18 mouse cellular contexts compared by ENCODE assay signal in genomic region chr1:59457873-59458272, GRCm38 (mm10). TPM values are rescaled to one million over a fixed set of nuclear protein-coding genes. Genes with fewer than 3 reads are reported as not detected.
DNase-seq lines count a peak whose midpoint lies in the region; ATAC-seq and TF ChIP-seq lines count a peak whose summit lies in the region.
"Had no signal": no experiment of that assay in that cellular context is flagged by ENCODE, and none has a peak within 500 bp of the region (broad histone marks: within the 10 kb centered on the region; RNA-seq: fewer than 3 reads in every experiment).

No protein-coding gene starts in this region.

- H3K4me2 ChIP-seq in heart, embryonic 12.5 days, result no peak overlapping the region
- H3K4me2 ChIP-seq in midbrain, embryonic 15.5 days, result no peak overlapping the region
- no peak overlapping the region for H3K4me2 ChIP-seq in intestine, embryonic 16.5 days (ENCODE audit: low read depth, low read length)
- H3K4me2 ChIP-seq: liver, embryonic 11.5 days; midbrain, embryonic 12.5 days had no signal

- ATAC-seq in heart, embryonic 12.5 days (ENCODE audit: insufficient number of reproducible peaks, low FRiP score), result no peak
- ATAC-seq in midbrain, embryonic 15.5 days (replicated peaks), result no peak
- no peak for ATAC-seq in intestine, embryonic 16.5 days
- ATAC-seq: forebrain, embryonic 14.5 days; hindbrain, postnatal 0 days had no signal

- TF ChIP-seq CTCF in C2C12 (IDR thresholded peaks at IDR 0.05; ENCODE audit: control insufficient read depth, insufficient read depth, insufficient read length), result no peak
- no peak for TF ChIP-seq CTCF in bone marrow macrophage, adult 2 months (IDR thresholded peaks at IDR 0.05; ENCODE audit: low read depth, low read length)

- peaks cover 17% of the 10 kb centered on the region; the same call in 1 of the 2 replicates for H3K4me1 ChIP-seq in heart, embryonic 12.5 days (replicated peaks)
- peaks cover 26% of the 10 kb centered on the region for H3K4me1 ChIP-seq in bone marrow macrophage, adult 2 months (ENCODE audit: control insufficient read depth, insufficient read depth, low read length)
- H3K4me1 ChIP-seq in midbrain, embryonic 15.5 days, result peaks cover 5% of the 10 kb centered on the region
- H3K4me1 ChIP-seq in intestine, embryonic 16.5 days (ENCODE audit: control insufficient read depth, insufficient read depth, low read length), result peaks cover 16% of the 10 kb centered on the region

- WGBS in heart, embryonic 12.5 days, result 80% methylated on average over 4 of the region's 4 CpGs
- whole genome bisulfite sequencing in midbrain, embryonic 15.5 days, result 86% methylated on average over 4 of the region's 4 CpGs
- 67% methylated on average over 4 of the region's 4 CpGs for WGBS in intestine, embryonic 16.5 days

- peak; percentile 45 for DNase-seq in heart, adult 8-10 months (ENCODE audit: low spot score)
- DNase-seq in lung, postnatal 10 days, result peak; percentile 33
- DNase-seq in right cerebral cortex, postnatal 4 days, result no peak
- DNase-seq: cerebellum, postnatal 25 days; kidney, adult 2 months; retina, postnatal 1 day had no signal

- peaks cover 30% of the 10 kb centered on the region for H3K27me3 ChIP-seq in heart, embryonic 12.5 days (replicated peaks)
- H3K27me3 ChIP-seq in C2C12 (ENCODE audit: control insufficient read depth, insufficient read depth, insufficient read length), result no peaks in the 10 kb centered on the region
- H3K27me3 ChIP-seq in midbrain, embryonic 15.5 days (replicated peaks), result no peaks in the 10 kb centered on the region
- H3K27me3 ChIP-seq in intestine, embryonic 16.5 days (replicated peaks; ENCODE audit: control insufficient read depth, insufficient read depth, low read length), result no peaks in the 10 kb centered on the region

- H3K9me3 ChIP-seq in heart, embryonic 12.5 days (replicated peaks), result no peaks in the 10 kb centered on the region
- no peaks in the 10 kb centered on the region for H3K9me3 ChIP-seq in midbrain, embryonic 15.5 days
- H3K9me3 ChIP-seq in intestine, embryonic 16.5 days (ENCODE audit: control insufficient read depth, low read length), result no peaks in the 10 kb centered on the region
- H3K9me3 ChIP-seq: midbrain, embryonic 12.5 days had no signal

- H3K36me3 ChIP-seq in heart, embryonic 12.5 days, result no peaks in the 10 kb centered on the region
- H3K36me3 ChIP-seq in C2C12 (ENCODE audit: control insufficient read depth, insufficient read depth), result no peaks in the 10 kb centered on the region
- no peaks in the 10 kb centered on the region for H3K36me3 ChIP-seq in midbrain, embryonic 15.5 days (replicated peaks)
- H3K36me3 ChIP-seq in intestine, embryonic 16.5 days (ENCODE audit: control insufficient read depth, insufficient read depth, low read length), result no peaks in the 10 kb centered on the region
- H3K36me3 ChIP-seq: midbrain, embryonic 12.5 days had no signal

- H3K79me3 ChIP-seq in C2C12 (ENCODE audit: low read depth), result no peaks in the 10 kb centered on the region

- no peaks in the 10 kb centered on the region for H3K79me2 ChIP-seq in C2C12 (ENCODE audit: control insufficient read depth, insufficient read depth)

- no peak for TF ChIP-seq POLR2A in bone marrow macrophage, adult 2 months (IDR thresholded peaks at IDR 0.05; ENCODE audit: borderline replicate concordance, low read depth, low read length)

- no peak overlapping the region for H3K27ac ChIP-seq in heart, embryonic 12.5 days (ENCODE audit: poor library complexity, severe bottlenecking)
- H3K27ac ChIP-seq in bone marrow macrophage, adult 2 months (ENCODE audit: insufficient read depth, low read depth, low read length), result peak overlapping the region; percentile 2; the same call in 1 of the 2 replicates
- H3K27ac ChIP-seq in midbrain, embryonic 15.5 days, result no peak overlapping the region
- H3K27ac ChIP-seq in intestine, embryonic 16.5 days (ENCODE audit: low read length), result no peak overlapping the region
- H3K27ac ChIP-seq: hindbrain, postnatal 0 days; midbrain, embryonic 12.5 days had no signal

- no peak overlapping the region for H3K4me3 ChIP-seq in heart, embryonic 12.5 days
- H3K4me3 ChIP-seq in C2C12 (ENCODE audit: insufficient read depth, poor library complexity, severe bottlenecking), result no peak overlapping the region
- H3K4me3 ChIP-seq in bone marrow macrophage, adult 2 months (ENCODE audit: insufficient read depth, low read length), result no peak overlapping the region
- no peak overlapping the region for H3K4me3 ChIP-seq in midbrain, embryonic 15.5 days
- H3K4me3 ChIP-seq in intestine, embryonic 16.5 days (ENCODE audit: low read length), result no peak overlapping the region
- H3K4me3 ChIP-seq: heart, adult 2 months; midbrain, embryonic 12.5 days had no signal

- no peak overlapping the region for H3ac ChIP-seq in C2C12 (ENCODE audit: control insufficient read depth, insufficient read length, low read depth)

- H3K9ac ChIP-seq in heart, embryonic 12.5 days, result no peak overlapping the region
- H3K9ac ChIP-seq in midbrain, embryonic 15.5 days, result no peak overlapping the region
- no peak overlapping the region for H3K9ac ChIP-seq in intestine, embryonic 16.5 days (ENCODE audit: low read depth, low read length)
- H3K9ac ChIP-seq: midbrain, embryonic 12.5 days had no signal

TF ChIP-seq in C2C12, 6 proteins besides CTCF, POLR2A, EP300 and RAD21:
- peak; percentile 9 for TF ChIP-seq CEBPB (IDR thresholded peaks at IDR 0.05; ENCODE audit: low read depth)
- no peak for TF ChIP-seq FOSL1 (IDR thresholded peaks at IDR 0.05; ENCODE audit: insufficient read depth, low read length, poor library complexity, severe bottlenecking)

RNA-seq across cellular contexts. Expression of gene Fzd7, which starts 24.4 kb away (rescaled TPM):
- 1 to 10 TPM; 6.2 to 8.5 (median 7.6) TPM for total RNA-seq in heart, adult 8-10 months (2022)
- polyA plus RNA-seq in heart, embryonic 12.5 days (2016; fragmentation: Nextera tagmentation; extraction: Ambion mirVana), result 5.5 and 6.2 TPM in 2 replicates
- 18.4 TPM for polyA plus RNA-seq in C2C12 (2012; fragmentation: generic; extraction: Trizol)
- polyA plus RNA-seq in bone marrow macrophage, adult 2 months (2012; ENCODE audit: insufficient read depth, insufficient read length, missing spikeins), result 4.3 and 4.5 TPM in 2 replicates
- 3.0 and 3.3 TPM in 2 replicates for polyA plus RNA-seq in midbrain, embryonic 15.5 days (2015; fragmentation: Nextera tagmentation; extraction: Ambion mirVana)
- 3.4 and 3.8 TPM in 2 replicates for polyA plus RNA-seq in intestine, embryonic 16.5 days (2015; fragmentation: Nextera tagmentation; extraction: Ambion mirVana)

RNA-seq across cellular contexts. Expression of gene Gm973, which starts 58.2 kb away (rescaled TPM):
- total RNA-seq in heart, adult 8-10 months (2022), result under 1 TPM in 2 of 4 experiments, not detected in 2; 0.16 to 0.53 TPM
- 0.15 TPM in 1 of 2 replicates, not detected in the other for polyA plus RNA-seq in heart, embryonic 12.5 days (2016; fragmentation: Nextera tagmentation; extraction: Ambion mirVana)
- polyA plus RNA-seq in C2C12 (2012; fragmentation: generic; extraction: Trizol), result not detected
- not detected in 2 replicates for polyA plus RNA-seq in bone marrow macrophage, adult 2 months (2012; ENCODE audit: insufficient read depth, insufficient read length, missing spikeins)
- 10.9 and 14.8 TPM in 2 replicates for polyA plus RNA-seq in midbrain, embryonic 15.5 days (2015; fragmentation: Nextera tagmentation; extraction: Ambion mirVana)
- 0.37 and 0.49 TPM in 2 replicates for polyA plus RNA-seq in intestine, embryonic 16.5 days (2015; fragmentation: Nextera tagmentation; extraction: Ambion mirVana)
- total RNA-seq: neutrophil, adult 5-6 weeks had no signal
- polyA plus RNA-seq: macrophage had no signal
